Mouse (Mus musculus) ES-Bruce4 (cell line): ENCODE measurements at regions not wholly inside any gene's neighbourhood (a gene's known extent, or its start where the extent isn't known, plus 50 kb on each side); places are given as distances from the start of the nearest gene placed in this dataset.

Experiments
- H3K27ac ChIP-seq: 2 replicates; pipeline ENCODE4 v1.5.1; 2012; ENCODE audit warnings: low read length, inconsistent platforms; ENCODE audit not compliant: insufficient read depth
- H3K27me3 ChIP-seq: 2 replicates; pipeline ENCODE4 v1.6.1; 2012; ENCODE audit warnings: mild to moderate bottlenecking, low read length, inconsistent platforms; ENCODE audit not compliant: control insufficient read depth, poor library complexity, insufficient read depth, severe bottlenecking
- H3K36me3 ChIP-seq: 2 replicates; pipeline ENCODE4 v1.6.1; 2012; ENCODE audit warnings: inconsistent platforms, mild to moderate bottlenecking, low read length, moderate library complexity; ENCODE audit not compliant: control insufficient read depth, poor library complexity, insufficient read depth, severe bottlenecking
- H3K4me1 ChIP-seq: one replicate; pipeline ENCODE4 v1.8.1; 2011; ENCODE audit warnings: low read length; ENCODE audit not compliant: control insufficient read depth, insufficient read depth
- H3K4me3 ChIP-seq: 2 replicates; pipeline ENCODE4 v1.5.1; 2011; ENCODE audit warnings: low read depth, mild to moderate bottlenecking, low read length
- H3K9ac ChIP-seq: 2 replicates; pipeline ENCODE4 v1.6.1; 2012; ENCODE audit warnings: low read depth, mild to moderate bottlenecking, inconsistent platforms; ENCODE audit not compliant: poor library complexity, severe bottlenecking
- H3K9me3 ChIP-seq: replicated peaks from 2 replicates; pipeline ENCODE4 v1.6.1; 2012; ENCODE audit warnings: mild to moderate bottlenecking, low read length, inconsistent platforms; ENCODE audit not compliant: control insufficient read depth, poor library complexity, insufficient read depth, severe bottlenecking
- CTCF ChIP-seq: IDR thresholded peaks from one replicate; pipeline ENCODE4 v1.8.1; 2011; ENCODE audit warnings: low read depth, low read length
- EP300 ChIP-seq: IDR thresholded peaks from 2 replicates; pipeline ENCODE4 v1.6.1; 2011; ENCODE audit warnings: low read depth, low read length; ENCODE audit not compliant: insufficient read depth
- POLR2A ChIP-seq: IDR thresholded peaks from one replicate; pipeline ENCODE4 v1.8.1; 2011; ENCODE audit warnings: low read length; ENCODE audit not compliant: insufficient read depth

DNA sequence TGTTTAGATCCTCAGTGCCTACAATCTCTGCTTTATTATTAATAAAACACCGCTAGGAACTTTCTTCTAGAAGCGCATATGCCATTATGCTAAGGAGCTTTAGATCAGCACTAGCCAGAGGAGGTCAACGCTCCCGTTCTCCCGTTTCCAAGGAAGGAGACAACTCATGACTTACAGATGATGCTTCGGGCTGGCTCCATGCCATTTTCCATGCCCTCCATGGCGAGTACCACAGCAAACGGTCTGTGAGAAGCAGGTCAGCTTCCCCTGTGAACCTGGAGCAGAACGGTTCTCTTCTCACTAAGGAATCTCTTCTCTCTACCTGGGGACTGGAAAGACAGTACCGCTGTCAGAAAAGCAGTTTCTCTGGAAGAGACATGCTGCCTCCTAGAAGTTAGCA, 559.8 kb downstream of the Tox3 start:
- H3K9ac ChIP-seq: no peak overlapping the region
- TF ChIP-seq POLR2A: no peak
- no peak for TF ChIP-seq EP300
- no peak for TF ChIP-seq CTCF
- H3K4me1 ChIP-seq: no peaks in the 10 kb centered on the region
- H3K4me3 ChIP-seq: no peak overlapping the region
- no peaks in the 10 kb centered on the region for H3K36me3 ChIP-seq
- no peaks in the 10 kb centered on the region for H3K27me3 ChIP-seq
- no peaks in the 10 kb centered on the region for H3K9me3 ChIP-seq
- H3K27ac ChIP-seq: no peak overlapping the region

DNA sequence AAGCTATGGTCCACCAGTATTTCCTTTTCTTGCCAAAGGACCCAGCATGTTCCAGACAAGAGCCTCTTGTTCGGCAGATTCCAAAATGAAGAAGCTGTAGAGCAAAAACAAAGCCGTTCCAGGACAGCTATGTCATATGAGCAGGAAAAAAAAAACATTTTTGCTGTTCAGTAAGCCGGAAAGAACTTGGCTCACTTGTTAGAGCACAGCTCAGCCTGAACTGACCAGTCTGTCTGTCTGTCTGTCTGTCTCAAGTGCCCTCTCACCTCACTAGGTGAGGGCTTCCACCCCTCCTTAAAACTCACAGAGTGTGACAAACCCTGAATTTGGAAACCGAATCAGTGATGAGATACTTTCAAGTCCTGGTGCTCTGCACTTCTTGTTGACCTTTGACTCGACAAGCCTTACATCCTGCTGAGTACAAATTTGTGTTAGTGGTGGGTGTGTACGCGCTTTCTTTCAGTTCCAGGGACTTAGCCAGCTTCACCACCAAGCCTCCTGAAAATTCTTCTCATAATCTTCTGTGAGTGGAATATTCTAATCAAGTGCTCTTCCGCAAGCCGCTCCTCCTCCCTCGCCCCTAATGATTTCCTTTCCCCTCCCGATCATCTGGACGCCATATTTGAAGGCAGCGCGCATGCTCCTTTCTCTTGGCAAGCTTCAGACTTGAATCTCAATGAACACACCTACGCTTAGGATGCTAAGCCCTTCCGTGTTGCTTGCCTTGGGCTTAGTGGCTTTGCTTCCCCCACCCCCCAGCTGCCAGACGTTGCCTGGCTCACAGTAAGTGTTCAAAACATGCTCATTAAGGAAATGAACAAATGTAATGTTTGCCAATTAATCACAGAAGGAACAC, 560.9 kb downstream of the Tox3 start:
- TF ChIP-seq CTCF (no peak), POLR2A (no peak), EP300 (no peak)
- H3K4me3 ChIP-seq: no peak overlapping the region
- H3K27me3 ChIP-seq: no peaks in the 10 kb centered on the region
- H3K4me1 ChIP-seq: no peaks in the 10 kb centered on the region
- no peaks in the 10 kb centered on the region for H3K9me3 ChIP-seq
- no peaks in the 10 kb centered on the region for H3K36me3 ChIP-seq
- H3K27ac ChIP-seq: no peak overlapping the region
- H3K9ac ChIP-seq: no peak overlapping the region

GRCm38 (mm10) chr8:89785011-89785410, 563.1 kb downstream of the Tox3 start:
- H3K4me1 ChIP-seq: no peaks in the 10 kb centered on the region
- H3K27me3 ChIP-seq: no peaks in the 10 kb centered on the region
- H3K27ac ChIP-seq: no peak overlapping the region
- no peak overlapping the region for H3K4me3 ChIP-seq
- H3K36me3 ChIP-seq: no peaks in the 10 kb centered on the region
- H3K9me3 ChIP-seq: 0 out of 2 replicates have a peak, but pooled peaks cover 2% of the 10 kb centered on the region
- no peak overlapping the region for H3K9ac ChIP-seq
- TF ChIP-seq POLR2A: no peak
- no peak for TF ChIP-seq CTCF
- no peak for TF ChIP-seq EP300

DNA sequence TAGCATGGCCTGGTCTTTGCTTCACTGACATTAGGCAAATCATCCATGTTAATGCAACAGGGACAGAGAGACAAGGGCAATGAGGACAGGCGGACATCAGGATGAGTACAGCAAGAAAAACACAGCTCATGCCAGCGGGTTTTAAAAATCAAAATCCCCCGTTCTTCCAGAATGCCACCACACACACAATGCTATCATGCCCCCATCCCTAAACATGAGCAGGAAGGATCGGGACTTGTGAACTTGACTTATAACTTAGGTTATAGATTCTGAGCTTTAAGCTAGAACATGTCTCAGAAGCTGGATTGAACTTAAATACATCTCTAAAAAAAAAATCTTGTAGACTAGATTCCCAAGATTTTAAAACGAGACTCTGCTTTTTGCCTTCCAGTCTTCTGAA, 564.8 kb downstream of the Tox3 start:
- no peaks in the 10 kb centered on the region for H3K36me3 ChIP-seq
- H3K9ac ChIP-seq: no peak overlapping the region
- H3K27me3 ChIP-seq: no peaks in the 10 kb centered on the region
- peaks cover 2% of the 10 kb centered on the region; the same call in 1 of the 2 replicates for H3K9me3 ChIP-seq
- no peak for TF ChIP-seq POLR2A
- TF ChIP-seq EP300: no peak
- no peak for TF ChIP-seq CTCF
- no peak overlapping the region for H3K27ac ChIP-seq
- H3K4me3 ChIP-seq: no peak overlapping the region
- no peaks in the 10 kb centered on the region for H3K4me1 ChIP-seq

DNA sequence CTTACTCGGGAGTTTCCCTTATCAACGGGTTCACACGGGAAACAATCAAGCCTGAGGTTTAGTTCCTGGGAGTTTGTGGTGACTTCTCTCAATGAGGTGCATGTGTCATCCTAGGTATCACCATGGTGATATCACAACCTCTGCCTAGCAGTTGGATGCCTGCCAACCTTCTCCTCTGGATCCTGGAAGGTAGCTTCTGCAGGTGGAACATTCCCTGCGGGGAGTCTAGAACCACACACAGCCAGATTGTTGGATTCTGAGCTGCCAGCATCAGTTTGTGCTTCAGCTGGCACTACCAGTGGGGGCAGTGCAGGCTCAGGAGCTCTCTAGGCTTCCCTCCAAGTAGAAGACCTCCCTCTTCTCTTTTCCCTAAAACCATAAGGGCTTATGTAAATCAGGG, 581.8 kb downstream of the Tox3 start:
- Histone ChIP-seq H3K9ac (no peak overlapping the region), H3K4me1 (no peaks in the 10 kb centered on the region), H3K4me3 (no peak overlapping the region), H3K36me3 (no peaks in the 10 kb centered on the region), H3K9me3 (no peaks in the 10 kb centered on the region), H3K27ac (no peak overlapping the region), H3K27me3 (0 out of 2 replicates have a peak, but pooled peaks cover 2% of the 10 kb centered on the region)
- TF ChIP-seq CTCF: no peak
- TF ChIP-seq POLR2A: no peak
- no peak for TF ChIP-seq EP300

- Histone ChIP-seq H3K9ac (no peak overlapping the region), H3K9me3 (no peaks in the 10 kb centered on the region), H3K4me1 (no peaks in the 10 kb centered on the region), H3K36me3 (no peaks in the 10 kb centered on the region), H3K27me3 (no peaks in the 10 kb centered on the region), H3K4me3 (no peak overlapping the region), H3K27ac (no peak overlapping the region)
- TF ChIP-seq EP300 (no peak), CTCF (no peak), POLR2A (no peak)
Observed at GRCm38 (mm10) chr8:89759531-89759930, 588.6 kb downstream of the Tox3 start.
